Mouse (Mus musculus) heart, adult 2 months (tissue): ENCODE data around the gene Klhl12. TPM values are rescaled to one million over a fixed set of nuclear protein-coding genes. Genes with fewer than 3 reads are reported as not detected.

Experiments
- DNase-seq, 2 experiments: peaks; one replicate each; pipeline ENCODE4 v3.0.0; 2021
- H3K27ac ChIP-seq: fragments of 200-600 bp; 2 replicates; pipeline ENCODE4 v1.8.1; 2022
- H3K27me3 ChIP-seq: fragments of 200-500 bp; 2 replicates; pipeline ENCODE4 v1.6.1; 2012; ENCODE audit warnings: mild to moderate bottlenecking, low read length, inconsistent platforms, mixed read lengths; ENCODE audit not compliant: control insufficient read depth, insufficient read depth
- H3K36me3 ChIP-seq: fragments of 200-500 bp; 2 replicates; pipeline ENCODE4 v1.6.1; 2012; ENCODE audit warnings: low read length, inconsistent platforms; ENCODE audit not compliant: control insufficient read depth, insufficient read depth
- H3K4me1 ChIP-seq: fragments of 200-500 bp; 2 replicates; pipeline ENCODE4 v1.6.1; 2011; ENCODE audit warnings: low read length; ENCODE audit not compliant: control insufficient read depth, insufficient read depth
- H3K4me3 ChIP-seq: fragments of 200-600 bp; 2 replicates; pipeline ENCODE4 v1.8.1; 2022
- H3K79me2 ChIP-seq: fragments of 200-500 bp; replicated peaks from 2 replicates; pipeline ENCODE4 v1.6.1; 2012; ENCODE audit warnings: mild to moderate bottlenecking, inconsistent platforms, low read length, moderate library complexity, mixed read lengths; ENCODE audit not compliant: control insufficient read depth, insufficient read depth
- H3K9ac ChIP-seq: fragments of 200-500 bp; 2 replicates; pipeline ENCODE4 v1.6.1; 2012; ENCODE audit warnings: low read depth, mild to moderate bottlenecking, control low read depth, inconsistent platforms, low read length, mixed read lengths
- CTCF ChIP-seq: fragments of 200-600 bp; IDR thresholded peaks from 2 replicates; pipeline ENCODE4 v1.8.1; 2022; ENCODE audit warnings: antibody characterized with exemption, mild to moderate bottlenecking, moderate library complexity
- EP300 ChIP-seq: fragments of 200-500 bp; IDR thresholded peaks from 2 replicates; pipeline ENCODE4 v1.6.1; 2011; ENCODE audit warnings: low read depth, low read length, control low read depth; ENCODE audit not compliant: insufficient read depth
- POLR2A ChIP-seq: fragments of 200-500 bp; IDR thresholded peaks from 2 replicates; pipeline ENCODE4 v1.6.1; 2011; ENCODE audit warnings: mild to moderate bottlenecking, low read depth, low read length, control low read depth; ENCODE audit not compliant: insufficient read depth
- WGBS: fragments of 180-500 bp; shearing (Covaris S2); methylation state at CpG from one replicate; pipeline ENCODE4 v1.1.7; 2018; 5-methylcytosine and 5-hydroxymethylcytosine counted together
- intact Hi-C: fragments of 180-260 bp; cut with DNase I; formaldehyde crosslinking; loops from one replicate; pipeline ENCODE4 v1.15.1; 2025
- polyA plus RNA-seq: library from polyadenylated mRNA; depleted of rRNA; stranded (reverse); fragments of >200 nt; gene quantifications from 2 replicates; pipeline ENCODE4 v1.2.3, GENCODE M21; 2012
- total RNA-seq, 2 experiments: library from RNA; stranded (reverse); gene quantifications; 2 replicates each; pipeline ENCODE4 v1.2.3; 2021

Gene Klhl12
- total and polyA plus RNA-seq, 3 experiments, result 9.3 to 21.8 (median 20.2) TPM

- H3K9ac ChIP-seq, result no peak overlapping the region
- peaks cover 3% of the 10 kb centered on the region; the same call in 1 of the 2 replicates for H3K4me1 ChIP-seq
- H3K36me3 ChIP-seq, result peaks cover 2% of the 10 kb centered on the region
- no peak overlapping the region for H3K27ac ChIP-seq
- 89% methylated on average over 7 of the region's 7 CpGs for WGBS
- H3K27me3 ChIP-seq, result no peaks in the 10 kb centered on the region
- H3K79me2 ChIP-seq, result peaks cover 1% of the 10 kb centered on the region
- H3K4me3 ChIP-seq, result no peak overlapping the region
- DNase-seq, result no peak
- no peak for TF ChIP-seq POLR2A
- no peak for TF ChIP-seq EP300
- no peak for TF ChIP-seq CTCF
- intact Hi-C loops, result no loop called here
Observed at GRCm38 (mm10) chr1:134458139-134458727, 2.9 kb downstream of the Klhl12 start.

DNA sequence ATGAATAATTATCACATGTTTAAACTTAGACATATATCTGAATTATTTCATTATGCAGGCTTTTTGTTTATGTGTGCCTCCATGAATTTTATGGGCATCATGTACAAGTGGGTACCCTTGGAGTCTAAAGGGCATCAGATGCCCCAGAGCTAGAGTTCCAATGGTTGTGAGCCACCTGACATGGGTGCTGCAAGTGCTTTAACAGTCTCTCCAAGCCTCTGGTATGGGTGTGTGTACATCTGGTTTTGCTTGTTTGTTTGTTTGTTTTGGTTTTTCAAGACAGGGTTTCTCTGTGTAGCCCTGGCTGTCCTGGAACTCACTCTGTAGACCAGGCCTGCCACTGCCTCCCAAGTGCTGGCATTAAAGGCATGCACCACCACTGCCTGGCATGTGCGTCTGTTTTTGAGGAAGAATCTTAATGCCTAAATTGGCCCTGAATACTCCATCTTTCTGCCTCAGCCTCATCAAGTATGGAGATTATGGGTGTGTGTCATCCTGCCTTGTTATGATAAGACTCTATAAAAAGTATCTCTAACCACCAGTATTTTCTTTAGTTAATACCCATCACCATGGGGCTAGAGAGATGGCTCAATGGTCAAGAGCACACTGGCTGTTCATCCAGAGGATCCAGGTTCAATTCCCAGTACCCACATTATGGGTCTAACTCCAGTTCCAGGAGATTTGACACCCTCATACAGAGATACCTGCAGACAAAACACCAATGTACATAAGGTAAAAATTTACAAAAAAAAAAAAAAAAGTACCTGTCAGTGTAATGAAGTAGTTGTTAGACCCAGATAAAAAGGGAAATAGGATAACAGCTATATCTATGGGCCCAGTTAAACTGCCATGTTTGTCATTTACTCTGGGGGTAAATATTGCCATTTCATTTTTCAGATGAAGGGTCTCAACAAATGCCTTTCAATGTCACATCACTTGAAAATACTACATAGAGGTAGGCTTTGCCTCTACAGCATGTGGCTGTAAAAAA, 5.3 kb downstream of the Klhl12 start:
- intact Hi-C loops, result no loop called here
- 86% methylated on average over 1 of the region's 1 CpGs for WGBS
- Histone ChIP-seq H3K27ac (no peak overlapping the region), H3K36me3 (peaks cover 2% of the 10 kb centered on the region), H3K4me3 (no peak overlapping the region), H3K9ac (no peak overlapping the region), H3K4me1 (peaks cover 3% of the 10 kb centered on the region; the same call in 1 of the 2 replicates), H3K27me3 (no peaks in the 10 kb centered on the region), H3K79me2 (no peaks in the 10 kb centered on the region; the same call in none of the 2 replicates)
- TF ChIP-seq POLR2A (no peak), EP300 (no peak), CTCF (no peak)
- DNase-seq, result no peak

- H3K36me3 ChIP-seq, result peaks cover under 1% of the 10 kb centered on the region; the same call in 1 of the 2 replicates
- DNase-seq, result no peak
- H3K27ac ChIP-seq, result no peak overlapping the region
- TF ChIP-seq EP300 (no peak), CTCF (no peak), POLR2A (no peak)
- 81% methylated on average over 2 of the region's 2 CpGs for WGBS
- H3K4me1 ChIP-seq, result no peaks in the 10 kb centered on the region; the same call in 1 of the 2 replicates
- intact Hi-C loops, result no loop called here
- no peaks in the 10 kb centered on the region for H3K79me2 ChIP-seq
- no peak overlapping the region for H3K4me3 ChIP-seq
- H3K9ac ChIP-seq, result no peak overlapping the region
- H3K27me3 ChIP-seq, result no peaks in the 10 kb centered on the region
Observed at GRCm38 (mm10) chr1:134484623-134485022, 29.3 kb downstream of the Klhl12 start.

DNA sequence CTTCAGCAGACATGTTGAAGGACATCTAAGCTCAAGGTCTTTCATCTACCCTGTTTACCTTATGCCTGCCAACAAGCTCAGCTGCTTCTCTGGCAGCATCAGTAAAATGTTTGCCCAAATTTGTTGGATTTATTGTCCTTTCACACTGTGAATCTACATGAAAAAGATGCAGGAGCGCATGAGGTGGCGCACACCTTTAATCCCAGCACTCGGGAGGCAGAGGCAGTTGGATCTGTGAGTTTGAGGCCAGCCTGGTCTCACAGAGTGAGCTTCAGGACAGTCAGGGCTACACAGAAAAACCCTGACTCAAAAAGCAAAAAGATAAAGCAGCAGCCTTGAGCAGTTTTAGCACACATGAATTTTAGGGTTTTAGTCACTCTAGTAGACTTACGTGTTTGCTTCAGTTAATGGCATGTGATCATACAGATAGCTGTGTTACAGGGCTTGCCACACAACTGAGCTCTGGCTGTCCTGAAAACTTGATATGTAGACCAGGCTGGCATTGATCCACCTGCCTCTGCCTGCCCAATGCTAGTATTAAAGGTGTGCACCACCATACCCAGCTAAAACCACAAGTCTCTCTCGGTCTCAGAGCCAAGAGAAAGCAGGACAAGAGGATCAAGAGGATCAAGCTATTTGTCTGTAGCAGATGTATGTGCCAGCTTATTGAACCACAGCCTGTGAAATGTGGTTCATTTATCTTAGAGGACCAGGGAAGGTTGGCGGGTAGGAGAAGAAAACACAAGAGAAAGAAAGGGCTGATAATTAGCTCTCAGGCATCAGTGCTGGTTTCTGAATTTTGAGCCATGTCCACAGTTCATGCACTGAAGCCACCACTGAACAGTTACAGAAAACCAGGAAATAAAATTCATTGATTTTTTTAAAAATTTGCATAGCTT, 35.8 kb downstream of the Klhl12 start:
- H3K36me3 ChIP-seq, result peaks cover 2% of the 10 kb centered on the region; the same call in 1 of the 2 replicates
- intact Hi-C loops, result loop anchor here (5.0 kb wide), 1 partner anchor 74 kb away; the partner anchor contains the start of gene Adipor1
- peaks cover 4% of the 10 kb centered on the region for H3K4me1 ChIP-seq
- no peak overlapping the region for H3K9ac ChIP-seq
- no peaks in the 10 kb centered on the region for H3K27me3 ChIP-seq
- no peak overlapping the region for H3K4me3 ChIP-seq
- TF ChIP-seq EP300 (no peak), CTCF (no peak), POLR2A (no peak)
- H3K79me2 ChIP-seq, result no peaks in the 10 kb centered on the region; the same call in 1 of the 2 replicates
- 95% methylated on average over 6 of the region's 6 CpGs for WGBS
- no peak overlapping the region for H3K27ac ChIP-seq
- DNase-seq, result no peak

- no peaks in the 10 kb centered on the region; the same call in 1 of the 2 replicates for H3K79me2 ChIP-seq
- no peak for TF ChIP-seq POLR2A
- no peak for TF ChIP-seq CTCF
- no peak for TF ChIP-seq EP300
- peaks cover 4% of the 10 kb centered on the region for H3K4me1 ChIP-seq
- no peaks in the 10 kb centered on the region for H3K27me3 ChIP-seq
- H3K36me3 ChIP-seq, result peaks cover 2% of the 10 kb centered on the region; the same call in 1 of the 2 replicates
- intact Hi-C loops, result loop anchor here (5.0 kb wide), 1 partner anchor 75 kb away; the partner anchor contains the start of gene Adipor1
- DNase-seq, result no peak
- no peak overlapping the region for H3K27ac ChIP-seq
- no peak overlapping the region for H3K9ac ChIP-seq
- whole genome bisulfite sequencing, result 79% methylated on average over 7 of the region's 7 CpGs
- no peak overlapping the region for H3K4me3 ChIP-seq
Observed at GRCm38 (mm10) chr1:134492276-134492675, 36.9 kb downstream of the Klhl12 start.
